Mouse (Mus musculus): ENCODE measurements around the gene Caln1.

DNA sequence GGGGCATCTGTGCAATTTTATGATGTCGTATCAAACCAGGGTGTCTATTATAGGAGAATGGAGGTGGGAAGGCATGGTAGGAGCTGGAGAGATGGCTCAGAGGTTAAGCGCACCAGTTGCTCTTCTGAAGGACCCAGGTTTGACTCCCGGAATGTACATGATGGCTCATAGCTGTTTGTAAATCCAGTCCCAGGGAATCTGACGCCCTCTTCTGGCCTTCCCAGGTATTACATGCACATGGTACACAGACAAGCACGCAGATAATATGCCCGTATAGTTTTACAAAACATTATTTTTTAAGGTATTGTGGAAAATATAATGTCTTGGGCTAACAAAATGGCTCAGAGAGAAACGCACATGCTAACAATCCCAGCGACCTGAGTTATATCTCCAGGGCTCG lies 443.8 kb downstream of the Caln1 start:
- TF ChIP-seq GATA1 (IDR thresholded peaks at IDR 0.05; ENCODE audit: borderline replicate concordance, low read length) (no peak), FLI1 (IDR thresholded peaks at IDR 0.05; ENCODE audit: low read length) (no peak)

Measured in megakaryocyte, embryonic 14.5 days (primary cell).